Mouse (Mus musculus) hindbrain, embryonic 12.5 days (tissue): Measurements from ENCODE around the gene Mfsd4a. TPM values are rescaled to one million over a fixed set of nuclear protein-coding genes. Genes with fewer than 3 reads are reported as not detected.

Experiments
- ATAC-seq: fragments of 200-750 bp; cut with Nextera tagmentation; 2 replicates; pipeline ENCODE4 v1.8.0; 2017; ENCODE audit warnings: moderate TSS enrichment; ENCODE audit not compliant: low FRiP score
- H3K27ac ChIP-seq: fragments of 300-500 bp; sonication (generic); 2 replicates; pipeline ENCODE4 v1.5.1; 2016; ENCODE audit warnings: mild to moderate bottlenecking
- H3K27me3 ChIP-seq: fragments of 300-500 bp; sonication (generic); 2 replicates; pipeline ENCODE4 v1.6.1; 2016; ENCODE audit warnings: mild to moderate bottlenecking
- H3K36me3 ChIP-seq: fragments of 300-500 bp; sonication (generic); 2 replicates; pipeline ENCODE4 v1.6.1; 2016; ENCODE audit warnings: mild to moderate bottlenecking
- H3K4me1 ChIP-seq: fragments of 300-500 bp; sonication (generic); 2 replicates; pipeline ENCODE4 v1.6.1; 2016
- H3K4me2 ChIP-seq: fragments of 300-500 bp; sonication (generic); replicated peaks from 2 replicates; pipeline ENCODE4 v1.6.1; 2016; ENCODE audit warnings: mild to moderate bottlenecking
- H3K4me3 ChIP-seq: fragments of 300-500 bp; sonication (generic); 2 replicates; pipeline ENCODE4 v1.5.1; 2016; ENCODE audit warnings: mild to moderate bottlenecking
- H3K9ac ChIP-seq: fragments of 300-500 bp; sonication (generic); 2 replicates; pipeline ENCODE4 v1.6.1; 2016; ENCODE audit warnings: mild to moderate bottlenecking, moderate library complexity
- H3K9me3 ChIP-seq: fragments of 300-500 bp; sonication (generic); replicated peaks from 2 replicates; pipeline ENCODE4 v1.6.1; 2016; ENCODE audit warnings: mild to moderate bottlenecking
- WGBS: fragments of 180-500 bp; shearing (Covaris S2); methylation state at CpG from one replicate; pipeline ENCODE4 v1.1.7; 2016; 5-methylcytosine and 5-hydroxymethylcytosine counted together
- polyA plus RNA-seq: library from polyadenylated mRNA; unstranded; fragments of >200 nt; fragmentation: Nextera tagmentation; extraction: Ambion mirVana; gene quantifications from 2 replicates; pipeline ENCODE4 v1.2.1, GENCODE M21; 2016

The Mfsd4a gene
- polyA plus RNA-seq, 1 experiment from 2014 or later = 15.4 TPM

GRCm38 (mm10) chr1:132030574-132030973 is 37.3 kb downstream of the Mfsd4a start:
- 72% methylated on average over 2 of the region's 2 CpGs for WGBS
- Histone ChIP-seq H3K4me3 (no peak overlapping the region), H3K4me1 (no peaks in the 10 kb centered on the region), H3K9ac (no peak overlapping the region), H3K27ac (no peak overlapping the region), H3K36me3 (peaks cover 61% of the 10 kb centered on the region), H3K27me3 (no peaks in the 10 kb centered on the region), H3K4me2 (no peak overlapping the region), H3K9me3 (no peaks in the 10 kb centered on the region)
- no peak for ATAC-seq

GRCm38 (mm10) chr1:132028413-132028812 is 39.4 kb downstream of the Mfsd4a start:
- H3K27ac ChIP-seq = no peak overlapping the region
- H3K4me2 ChIP-seq = no peak overlapping the region
- no peak overlapping the region for H3K4me3 ChIP-seq
- H3K4me1 ChIP-seq = no peaks in the 10 kb centered on the region
- 94% methylated on average over 9 of the region's 9 CpGs for WGBS
- no peak overlapping the region for H3K9ac ChIP-seq
- H3K9me3 ChIP-seq = no peaks in the 10 kb centered on the region
- H3K36me3 ChIP-seq = peaks cover 60% of the 10 kb centered on the region
- no peak for ATAC-seq
- no peaks in the 10 kb centered on the region for H3K27me3 ChIP-seq

- H3K27ac ChIP-seq = no peak overlapping the region
- no peaks in the 10 kb centered on the region for H3K4me1 ChIP-seq
- H3K9ac ChIP-seq = no peak overlapping the region
- H3K36me3 ChIP-seq = peaks cover 60% of the 10 kb centered on the region
- 93% methylated on average over 5 of the region's 5 CpGs for WGBS
- no peaks in the 10 kb centered on the region for H3K9me3 ChIP-seq
- no peak for ATAC-seq
- no peak overlapping the region for H3K4me2 ChIP-seq
- H3K4me3 ChIP-seq = no peak overlapping the region
- H3K27me3 ChIP-seq = no peaks in the 10 kb centered on the region
These were observed 39.9 kb downstream of the Mfsd4a start for GRCm38 (mm10) chr1:132027978-132028377.

GRCm38 (mm10) chr1:132026925-132027646 is 40.8 kb downstream of the Mfsd4a start:
- Histone ChIP-seq H3K27me3 (no peaks in the 10 kb centered on the region), H3K9me3 (no peaks in the 10 kb centered on the region), H3K36me3 (peaks cover 58% of the 10 kb centered on the region), H3K9ac (no peak overlapping the region), H3K4me2 (no peak overlapping the region), H3K4me1 (no peaks in the 10 kb centered on the region), H3K27ac (no peak overlapping the region), H3K4me3 (no peak overlapping the region)
- no peak for ATAC-seq
- 94% methylated on average over 11 of the region's 11 CpGs for WGBS

GRCm38 (mm10) chr1:132022107-132022506 is 45.8 kb downstream of the Mfsd4a start:
- 91% methylated on average over 3 of the region's 3 CpGs for WGBS
- Histone ChIP-seq H3K27ac (no peak overlapping the region), H3K36me3 (peaks cover 71% of the 10 kb centered on the region), H3K9ac (no peak overlapping the region), H3K27me3 (no peaks in the 10 kb centered on the region), H3K4me2 (no peak overlapping the region), H3K9me3 (no peaks in the 10 kb centered on the region), H3K4me3 (no peak overlapping the region), H3K4me1 (no peaks in the 10 kb centered on the region)
- ATAC-seq = no peak

GRCm38 (mm10) chr1:132019876-132020275 is 48.0 kb downstream of the Mfsd4a start:
- 93% methylated on average over 7 of the region's 7 CpGs for WGBS
- H3K36me3 ChIP-seq = peaks cover 73% of the 10 kb centered on the region
- no peaks in the 10 kb centered on the region for H3K4me1 ChIP-seq
- H3K27me3 ChIP-seq = no peaks in the 10 kb centered on the region
- no peak overlapping the region for H3K4me3 ChIP-seq
- ATAC-seq = no peak
- H3K4me2 ChIP-seq = no peak overlapping the region
- H3K9me3 ChIP-seq = no peaks in the 10 kb centered on the region
- H3K27ac ChIP-seq = no peak overlapping the region
- no peak overlapping the region for H3K9ac ChIP-seq

- ATAC-seq = no peak
- Histone ChIP-seq H3K36me3 (peaks cover 56% of the 10 kb centered on the region), H3K9me3 (no peaks in the 10 kb centered on the region), H3K4me2 (no peak overlapping the region), H3K27me3 (no peaks in the 10 kb centered on the region), H3K9ac (no peak overlapping the region), H3K4me1 (no peaks in the 10 kb centered on the region), H3K4me3 (no peak overlapping the region), H3K27ac (no peak overlapping the region)
- 96% methylated on average over 1 of the region's 1 CpGs for WGBS
These were observed 51.2 kb downstream of the Mfsd4a start for GRCm38 (mm10) chr1:132016691-132017090.

- H3K36me3 ChIP-seq = peaks cover 41% of the 10 kb centered on the region
- no peak overlapping the region for H3K4me2 ChIP-seq
- peaks cover under 1% of the 10 kb centered on the region; the same call in 1 of the 2 replicates for H3K4me1 ChIP-seq
- no peaks in the 10 kb centered on the region for H3K27me3 ChIP-seq
- H3K4me3 ChIP-seq = no peak overlapping the region
- no peak overlapping the region for H3K9ac ChIP-seq
- H3K9me3 ChIP-seq = no peaks in the 10 kb centered on the region
- WGBS = 96% methylated on average over 1 of the region's 1 CpGs
- H3K27ac ChIP-seq = no peak overlapping the region
- no peak for ATAC-seq
These were observed 53.1 kb downstream of the Mfsd4a start for GRCm38 (mm10) chr1:132014800-132015199.

- 84% methylated on average over 8 of the region's 8 CpGs for WGBS
- no peak for ATAC-seq
- Histone ChIP-seq H3K4me3 (no peak overlapping the region), H3K27me3 (no peaks in the 10 kb centered on the region), H3K4me2 (no peak overlapping the region), H3K9ac (no peak overlapping the region), H3K4me1 (peaks cover 14% of the 10 kb centered on the region), H3K27ac (no peak overlapping the region), H3K9me3 (no peaks in the 10 kb centered on the region), H3K36me3 (peaks cover 23% of the 10 kb centered on the region; the same call in 1 of the 2 replicates)
These were observed 55.0 kb downstream of the Mfsd4a start for GRCm38 (mm10) chr1:132012861-132013260.

GRCm38 (mm10) chr1:132011785-132012184 is 56.1 kb downstream of the Mfsd4a start:
- H3K27me3 ChIP-seq = no peaks in the 10 kb centered on the region
- WGBS = 89% methylated on average over 2 of the region's 2 CpGs
- no peak for ATAC-seq

GRCm38 (mm10) chr1:132010632-132011501 is 57.0 kb downstream of the Mfsd4a start:
- peaks cover 18% of the 10 kb centered on the region for H3K4me1 ChIP-seq
- no peak for ATAC-seq
- H3K9me3 ChIP-seq = no peaks in the 10 kb centered on the region
- no peaks in the 10 kb centered on the region for H3K27me3 ChIP-seq
- no peak overlapping the region for H3K9ac ChIP-seq
- WGBS = 88% methylated on average over 17 of the region's 17 CpGs
- no peak overlapping the region for H3K4me3 ChIP-seq
- H3K4me2 ChIP-seq = no peak overlapping the region
- no peak overlapping the region for H3K27ac ChIP-seq
- peaks cover 9% of the 10 kb centered on the region; the same call in 1 of the 2 replicates for H3K36me3 ChIP-seq

More at GRCm38 (mm10) chr1:132011785-132012184, 56.1 kb downstream of the Mfsd4a start:
- Histone ChIP-seq H3K4me1 (peaks cover 15% of the 10 kb centered on the region), H3K27ac (no peak overlapping the region), H3K4me2 (no peak overlapping the region), H3K36me3 (peaks cover 13% of the 10 kb centered on the region; the same call in 1 of the 2 replicates), H3K9me3 (no peaks in the 10 kb centered on the region), H3K9ac (no peak overlapping the region), H3K4me3 (no peak overlapping the region)

GRCm38 (mm10) chr1:132008881-132009644 is 58.8 kb downstream of the Mfsd4a start:
- H3K36me3 ChIP-seq = no peaks in the 10 kb centered on the region
- H3K4me3 ChIP-seq = peak overlapping the region; percentile 87
- H3K9me3 ChIP-seq = no peaks in the 10 kb centered on the region
- no peak for ATAC-seq
- peaks cover 18% of the 10 kb centered on the region for H3K4me1 ChIP-seq
- peak overlapping the region; percentile 80 for H3K4me2 ChIP-seq
- no peaks in the 10 kb centered on the region for H3K27me3 ChIP-seq
- WGBS = 65% methylated on average over 8 of the region's 8 CpGs
- H3K9ac ChIP-seq = peak overlapping the region; percentile 93
- no peak overlapping the region for H3K27ac ChIP-seq
